Mouse (Mus musculus) forebrain, embryonic 16.5 days (tissue): ENCODE data around the gene Clec3b. TPM values are rescaled to one million over a fixed set of nuclear protein-coding genes. Genes with fewer than 3 reads are reported as not detected.

Source experiments
- ATAC-seq: fragments of 200-750 bp; cut with Nextera tagmentation; 2 replicates; pipeline ENCODE4 v1.8.0; 2017; ENCODE audit warnings: mild to moderate bottlenecking, moderate library complexity
- H3K27ac ChIP-seq: fragments of 300-500 bp; sonication (generic); 2 replicates; pipeline ENCODE4 v1.5.1; 2014; ENCODE audit warnings: low read length, control low read depth
- H3K27me3 ChIP-seq: fragments of 300-500 bp; sonication (generic); replicated peaks from 2 replicates; pipeline ENCODE4 v1.6.1; 2014; ENCODE audit warnings: low read length; ENCODE audit not compliant: control insufficient read depth, insufficient read depth
- H3K36me3 ChIP-seq: fragments of 300-500 bp; sonication (generic); 2 replicates; pipeline ENCODE4 v1.6.1; 2014; ENCODE audit not compliant: control insufficient read depth, insufficient read depth
- H3K4me1 ChIP-seq: fragments of 300-500 bp; sonication (generic); replicated peaks from 2 replicates; pipeline ENCODE4 v1.6.1; 2014; ENCODE audit warnings: low read length; ENCODE audit not compliant: control insufficient read depth, insufficient read depth
- H3K4me2 ChIP-seq: fragments of 300-500 bp; sonication (generic); 2 replicates; pipeline ENCODE4 v1.6.1; 2014; ENCODE audit warnings: mild to moderate bottlenecking, low read length, control low read depth
- H3K4me3 ChIP-seq: fragments of 300-500 bp; sonication (generic); replicated peaks from 2 replicates; pipeline ENCODE4 v1.5.1; 2014; ENCODE audit warnings: mild to moderate bottlenecking, low read length, control low read depth
- H3K9ac ChIP-seq: fragments of 300-500 bp; sonication (generic); replicated peaks from 2 replicates; pipeline ENCODE4 v1.6.1; 2014; ENCODE audit warnings: low read depth, low read length, control low read depth
- H3K9me3 ChIP-seq: fragments of 300-500 bp; sonication (generic); 2 replicates; pipeline ENCODE4 v1.6.1; 2016; ENCODE audit warnings: low read length; ENCODE audit not compliant: control insufficient read depth
- WGBS: fragments of 180-500 bp; shearing (Covaris S2); extraction: QIAGEN DNeasy Blood & Tissue Kit; methylation state at CpG from one replicate; pipeline ENCODE4 v1.1.7; 2014; 5-methylcytosine and 5-hydroxymethylcytosine counted together
- polyA plus RNA-seq: library from polyadenylated mRNA; unstranded; fragments of >200 nt; fragmentation: Nextera tagmentation; extraction: Ambion mirVana; gene quantifications from 2 replicates; pipeline ENCODE4 v1.2.1, GENCODE M21; 2015

Clec3b gene
- polyA plus RNA-seq, 1 experiment from 2014 or later = 0.35 TPM

GRCm38 (mm10) chr9:123188271-123188670 lies 37.5 kb downstream of the Clec3b start:
- H3K36me3 ChIP-seq = no peaks in the 10 kb centered on the region
- 99% methylated on average over 2 of the region's 2 CpGs for WGBS
- H3K9ac ChIP-seq = no peak overlapping the region
- H3K9me3 ChIP-seq = no peaks in the 10 kb centered on the region
- no peak overlapping the region for H3K4me3 ChIP-seq
- no peak overlapping the region for H3K27ac ChIP-seq
- no peaks in the 10 kb centered on the region for H3K27me3 ChIP-seq
- no peak overlapping the region for H3K4me2 ChIP-seq
- no peak for ATAC-seq
- no peaks in the 10 kb centered on the region for H3K4me1 ChIP-seq

GRCm38 (mm10) chr9:123200116-123200515 lies 49.4 kb downstream of the Clec3b start:
- H3K9ac ChIP-seq = no peak overlapping the region
- ATAC-seq = no peak
- no peak overlapping the region for H3K4me3 ChIP-seq
- H3K9me3 ChIP-seq = no peaks in the 10 kb centered on the region
- H3K36me3 ChIP-seq = no peaks in the 10 kb centered on the region
- H3K4me2 ChIP-seq = no peak overlapping the region
- no peak overlapping the region for H3K27ac ChIP-seq
- no peaks in the 10 kb centered on the region for H3K27me3 ChIP-seq
- 57% methylated on average over 3 of the region's 3 CpGs for WGBS
- no peaks in the 10 kb centered on the region for H3K4me1 ChIP-seq

GRCm38 (mm10) chr9:123206526-123206925 lies 55.8 kb downstream of the Clec3b start:
- no peaks in the 10 kb centered on the region for H3K4me1 ChIP-seq
- H3K9me3 ChIP-seq = no peaks in the 10 kb centered on the region
- no peak for ATAC-seq
- no peaks in the 10 kb centered on the region for H3K27me3 ChIP-seq
- no peak overlapping the region for H3K27ac ChIP-seq
- 62% methylated on average over 2 of the region's 2 CpGs for WGBS
- H3K4me3 ChIP-seq = no peak overlapping the region
- no peak overlapping the region for H3K9ac ChIP-seq
- H3K36me3 ChIP-seq = no peaks in the 10 kb centered on the region
- H3K4me2 ChIP-seq = no peak overlapping the region

- Histone ChIP-seq H3K4me1 (no peaks in the 10 kb centered on the region), H3K9ac (no peak overlapping the region), H3K4me2 (no peak overlapping the region), H3K27me3 (no peaks in the 10 kb centered on the region), H3K9me3 (no peaks in the 10 kb centered on the region), H3K27ac (no peak overlapping the region), H3K36me3 (no peaks in the 10 kb centered on the region), H3K4me3 (no peak overlapping the region)
- no peak for ATAC-seq
- whole genome bisulfite sequencing = 92% methylated on average over 2 of the region's 2 CpGs
Observed at GRCm38 (mm10) chr9:123206948-123207347, 56.2 kb downstream of the Clec3b start.

Other genes starting within 250 kb of the Clec3b start
- 20.8 and 23.1 TPM in 2 replicates for gene Zfp105, start 227.9 kb upstream of the Clec3b start, polyA plus RNA-seq
- gene 1110059G10Rik, start 199.9 kb upstream of the Clec3b start, polyA plus RNA-seq = 32.9 and 34.0 TPM in 2 replicates
- gene Kif15, start 199.9 kb upstream of the Clec3b start, polyA plus RNA-seq = 26.1 and 26.8 TPM in 2 replicates
- 21.5 and 23.3 TPM in 2 replicates for gene Tmem42, start 129.6 kb upstream of the Clec3b start, polyA plus RNA-seq
- 0.35 and 0.73 TPM in 2 replicates for gene Tgm4, start 116.2 kb upstream of the Clec3b start, polyA plus RNA-seq
- 82.1 and 90.0 TPM in 2 replicates for gene Zdhhc3, start 37.7 kb upstream of the Clec3b start, polyA plus RNA-seq
- gene Exosc7, start 37.7 kb upstream of the Clec3b start, polyA plus RNA-seq = 95.7 and 97.8 TPM in 2 replicates
- gene Cdcp1, start 65.1 kb downstream of the Clec3b start, polyA plus RNA-seq = 0.14 TPM in 2 replicates
- 29.0 TPM in 2 replicates for gene Tmem158, start 109.8 kb downstream of the Clec3b start, polyA plus RNA-seq
- 763 and 906 TPM in 2 replicates for gene Lars2, start 216.0 kb downstream of the Clec3b start, polyA plus RNA-seq